Mouse (Mus musculus) spleen, adult 12 weeks (tissue): Measurements from ENCODE around the gene Npnt.

Experiments
- DNase-seq: peaks from one replicate; pipeline ENCODE4 v3.0.0; 2022; ENCODE audit warnings: low spot score

The Npnt gene

DNA sequence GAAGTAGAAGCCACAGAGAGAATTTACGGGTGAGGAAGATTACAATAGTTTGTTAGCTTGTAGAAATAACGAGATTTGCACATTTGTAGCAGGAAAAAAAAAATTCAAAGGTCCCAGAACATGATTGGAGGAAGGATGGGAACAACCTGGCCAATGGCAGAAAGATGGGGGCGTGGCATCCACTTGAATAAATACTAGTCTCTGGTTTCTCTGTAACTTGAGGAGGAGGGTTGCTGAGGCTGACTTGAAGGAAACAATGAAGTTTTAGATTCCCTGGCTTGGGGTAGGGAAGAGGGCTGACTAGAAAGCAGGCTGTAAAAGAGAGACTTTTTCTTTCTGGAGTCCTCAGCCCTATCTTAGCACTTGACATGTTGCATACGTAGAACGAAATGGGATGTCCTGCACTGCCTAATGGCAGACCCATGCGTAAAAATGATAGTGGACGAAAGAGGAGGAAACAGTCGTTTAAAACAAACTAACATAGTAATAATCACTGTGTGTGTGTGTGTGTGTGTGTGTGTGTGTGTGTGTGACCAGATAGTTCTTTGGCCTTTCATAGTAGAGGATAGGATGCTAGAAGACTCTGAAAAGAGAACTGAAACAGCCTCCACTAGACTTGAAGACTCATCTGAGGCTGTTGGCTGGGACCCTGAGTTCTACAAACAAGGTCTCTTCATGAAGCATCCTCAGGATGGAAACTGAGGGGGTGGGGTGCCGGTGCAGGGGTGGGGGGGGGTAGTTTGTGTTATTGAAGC, 94.5 kb downstream of the Npnt start:
- DNase-seq = no peak

DNA sequence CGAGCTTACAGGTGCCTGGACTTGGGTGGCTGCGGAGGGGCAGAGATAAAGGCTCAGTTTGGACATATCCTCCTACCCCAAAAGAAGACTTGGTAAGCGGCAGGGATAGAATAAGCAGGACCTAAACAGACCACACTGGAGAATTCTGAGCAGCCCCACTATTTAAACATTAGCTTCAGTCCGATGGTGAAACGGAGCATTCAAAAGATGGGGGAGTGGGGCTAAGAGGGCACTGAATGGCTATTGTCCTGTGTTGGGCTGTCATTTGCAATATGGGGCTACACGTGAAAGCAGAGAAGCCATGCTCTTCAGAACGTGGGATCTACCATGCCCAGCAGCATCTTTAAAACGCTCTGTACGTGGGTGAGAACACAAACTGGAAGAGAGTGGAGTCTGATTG, 95.8 kb downstream of the Npnt start:
- no peak for DNase-seq

DNA sequence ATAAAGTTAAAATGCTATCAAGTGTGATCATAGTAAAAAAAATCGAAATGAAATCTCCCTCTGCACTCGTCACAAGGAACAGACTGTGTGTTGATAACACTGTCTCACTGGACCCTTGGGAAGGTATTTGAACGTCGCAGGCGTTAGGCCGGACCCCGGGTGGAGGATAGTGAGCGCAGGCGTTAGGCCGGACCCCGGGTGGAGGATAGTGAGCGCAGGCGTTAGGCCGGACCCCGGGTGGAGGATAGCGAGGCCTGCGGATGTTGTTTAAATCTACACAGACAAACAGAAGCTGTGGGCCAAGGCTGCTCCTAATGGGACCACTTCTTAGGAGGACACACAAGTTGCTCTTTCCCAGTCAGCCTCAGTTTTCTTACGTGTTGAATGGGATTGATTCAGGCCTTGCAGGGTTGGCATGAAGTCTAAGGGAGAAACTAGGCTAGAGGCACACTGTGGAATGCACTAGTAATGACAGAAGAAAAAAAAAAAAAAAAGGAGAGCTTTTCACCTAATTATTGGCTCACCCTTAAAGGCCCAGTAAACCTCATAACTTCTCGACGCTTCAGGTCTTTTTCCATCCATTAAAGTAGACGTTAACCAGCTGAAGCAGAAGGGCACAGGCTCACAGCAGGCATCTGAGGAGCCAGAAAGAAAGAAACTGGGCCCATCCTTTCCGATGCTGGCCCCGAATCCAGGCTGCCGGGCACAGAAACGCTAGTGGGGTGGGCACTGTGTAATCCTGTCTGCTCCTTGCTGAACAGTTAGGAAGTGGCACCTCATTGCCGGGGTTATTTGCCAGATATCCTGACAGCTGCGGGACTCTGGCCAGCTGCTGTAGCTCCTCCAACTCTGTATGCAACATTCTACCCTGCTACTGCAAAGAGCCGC, 98.0 kb downstream of the Npnt start:
- DNase-seq = no peak

DNA sequence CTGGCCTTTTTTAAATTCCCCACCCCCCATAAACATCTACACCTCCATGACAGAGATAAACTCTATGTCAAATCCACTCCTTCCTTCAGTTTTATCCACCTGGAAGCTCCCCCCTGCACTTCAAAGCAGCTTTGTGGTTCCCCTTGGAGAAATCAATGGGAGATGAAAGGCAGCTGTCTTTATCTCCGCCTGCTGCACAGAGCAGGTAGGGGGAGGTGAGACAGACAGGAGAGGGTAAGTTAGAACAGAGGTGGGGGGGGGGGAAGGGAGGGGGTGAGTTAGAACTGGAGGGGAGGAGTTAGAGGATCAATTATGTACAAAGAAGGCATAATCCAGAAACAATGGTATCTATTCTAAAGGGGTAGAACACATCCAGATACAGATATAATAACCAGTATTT, 98.7 kb downstream of the Npnt start:
- no peak for DNase-seq

DNA sequence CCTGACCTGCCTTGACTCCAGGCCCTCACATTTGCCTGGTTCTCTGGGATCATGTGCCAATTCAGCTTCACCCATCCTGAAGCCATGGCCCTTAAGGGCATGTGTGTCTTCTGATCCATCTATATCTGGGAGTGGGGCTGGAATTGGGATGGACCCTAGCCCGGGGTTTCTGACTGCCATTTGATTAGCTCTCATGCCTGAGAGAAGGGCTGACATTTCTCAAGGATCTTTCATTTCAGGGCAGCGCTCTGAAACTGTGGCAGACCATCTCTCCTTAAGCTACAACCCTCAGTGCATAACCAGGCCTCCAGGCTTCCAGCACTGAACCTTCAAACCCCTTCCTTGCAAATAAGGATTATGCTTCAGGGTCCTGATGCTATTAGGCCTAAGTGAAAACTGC, 99.7 kb downstream of the Npnt start:
- no peak for DNase-seq

DNA sequence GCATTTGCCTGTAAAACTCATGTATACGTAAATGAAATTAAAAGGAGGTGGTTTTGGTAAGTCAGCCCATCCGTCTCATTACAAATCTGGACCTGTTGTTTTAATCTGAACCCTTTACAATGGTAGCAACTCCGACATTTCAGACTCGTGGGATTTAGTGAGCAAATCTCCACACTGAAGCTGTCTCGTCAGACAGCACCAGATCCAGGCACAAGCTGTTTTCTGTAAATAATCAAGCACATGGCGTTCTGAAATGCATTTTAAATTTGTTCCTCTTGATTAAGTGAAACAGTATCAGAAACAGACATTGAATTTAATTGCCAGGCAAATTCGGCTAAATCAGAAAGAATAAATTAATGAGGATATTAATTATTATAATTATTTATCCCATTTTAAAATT, 100.4 kb downstream of the Npnt start:
- DNase-seq = no peak

DNA sequence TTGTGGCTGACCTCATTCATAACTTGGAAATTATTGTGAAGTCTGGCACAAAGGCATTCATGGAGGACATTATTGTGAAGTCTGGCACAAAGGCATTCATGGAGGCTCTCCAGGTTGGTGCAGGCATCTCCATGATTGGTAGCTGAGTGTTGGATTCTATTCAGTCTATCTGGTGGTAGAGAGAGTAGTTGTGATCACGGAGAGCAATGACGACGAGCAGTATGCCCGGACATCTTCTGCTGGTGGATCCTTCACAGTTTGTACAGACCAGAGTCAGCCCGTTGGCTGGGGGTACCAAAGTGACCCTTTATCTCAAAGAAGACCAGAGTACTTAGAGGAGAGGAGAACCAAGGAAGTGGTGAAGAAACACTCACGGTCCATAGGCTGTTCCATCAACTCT, 107.4 kb downstream of the Npnt start:
- DNase-seq = no peak

DNA sequence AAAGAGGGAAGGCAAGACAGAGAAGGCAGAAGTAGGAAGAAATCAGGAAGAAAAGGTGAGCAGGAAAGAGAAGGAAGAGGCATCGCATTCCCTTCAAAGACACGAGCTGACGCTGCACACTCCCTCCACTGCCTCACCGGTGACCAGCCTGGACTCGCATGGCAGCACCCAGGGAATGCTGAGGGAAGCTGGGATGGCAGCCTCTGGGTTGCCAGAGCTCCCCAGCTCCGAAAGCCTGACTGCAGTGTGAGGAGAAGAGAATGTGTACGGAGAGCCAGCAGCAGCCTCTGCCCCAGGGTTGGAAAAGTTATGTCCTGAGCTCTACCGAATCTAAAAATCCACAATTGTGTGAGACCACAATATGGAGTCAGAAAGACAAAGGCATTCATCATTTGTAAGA, 110.6 kb downstream of the Npnt start:
- no peak for DNase-seq

DNA sequence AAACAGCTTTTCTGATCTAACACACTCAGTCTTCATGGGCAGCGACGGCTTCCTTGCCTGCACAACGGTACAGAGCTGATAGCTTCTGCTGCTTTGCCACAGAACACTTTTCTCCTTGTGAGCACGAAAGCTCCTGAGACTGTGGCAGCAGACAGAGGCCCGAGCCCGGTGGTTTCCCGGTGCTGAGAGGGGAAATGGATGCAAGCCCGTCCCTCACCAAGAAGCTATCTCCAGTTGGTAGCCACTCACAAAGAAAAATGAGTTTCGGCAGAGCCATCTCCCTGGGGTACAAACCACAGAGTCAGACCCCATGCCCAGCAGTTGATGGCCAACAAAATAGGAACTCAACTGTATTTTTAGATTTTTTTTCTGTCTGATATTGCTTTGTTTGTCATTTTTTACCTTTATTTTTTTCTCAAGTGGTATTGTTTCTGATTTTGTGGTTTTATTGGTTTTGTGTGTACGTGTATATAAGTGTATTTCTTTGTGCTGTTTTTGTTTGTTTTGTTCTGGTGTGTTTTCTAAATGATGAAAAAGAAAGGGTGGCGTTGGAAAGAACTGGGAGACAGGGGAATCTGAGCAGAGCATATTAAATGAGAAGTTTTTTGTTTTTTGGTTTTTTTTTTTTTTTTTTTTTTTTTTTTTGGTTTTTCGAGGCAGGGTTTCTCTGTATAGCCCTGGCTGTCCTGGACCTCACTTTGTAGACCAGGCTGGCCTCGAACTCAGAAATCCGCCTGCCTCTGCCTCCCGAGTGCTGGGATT, 111.3 kb downstream of the Npnt start:
- DNase-seq = no peak

DNA sequence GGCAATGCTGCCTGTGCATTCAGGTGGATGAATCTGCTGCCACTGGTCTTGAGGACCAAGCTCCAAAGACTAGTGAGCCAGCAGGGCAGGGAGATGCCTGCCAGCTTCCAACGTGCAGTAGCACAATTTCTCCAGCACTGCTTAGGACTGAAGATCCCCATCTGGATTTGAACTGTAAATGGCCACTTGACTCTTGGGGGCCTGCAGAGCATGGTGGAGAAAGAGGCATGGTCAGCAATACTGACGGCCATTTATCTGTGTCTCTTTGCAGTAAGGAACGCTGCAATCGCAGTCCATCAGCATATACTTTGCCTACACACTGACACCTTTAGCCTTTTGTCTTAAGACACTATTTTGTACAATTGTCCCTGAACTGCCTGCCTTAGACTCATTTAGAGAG, 113.0 kb downstream of the Npnt start:
- no peak for DNase-seq

DNA sequence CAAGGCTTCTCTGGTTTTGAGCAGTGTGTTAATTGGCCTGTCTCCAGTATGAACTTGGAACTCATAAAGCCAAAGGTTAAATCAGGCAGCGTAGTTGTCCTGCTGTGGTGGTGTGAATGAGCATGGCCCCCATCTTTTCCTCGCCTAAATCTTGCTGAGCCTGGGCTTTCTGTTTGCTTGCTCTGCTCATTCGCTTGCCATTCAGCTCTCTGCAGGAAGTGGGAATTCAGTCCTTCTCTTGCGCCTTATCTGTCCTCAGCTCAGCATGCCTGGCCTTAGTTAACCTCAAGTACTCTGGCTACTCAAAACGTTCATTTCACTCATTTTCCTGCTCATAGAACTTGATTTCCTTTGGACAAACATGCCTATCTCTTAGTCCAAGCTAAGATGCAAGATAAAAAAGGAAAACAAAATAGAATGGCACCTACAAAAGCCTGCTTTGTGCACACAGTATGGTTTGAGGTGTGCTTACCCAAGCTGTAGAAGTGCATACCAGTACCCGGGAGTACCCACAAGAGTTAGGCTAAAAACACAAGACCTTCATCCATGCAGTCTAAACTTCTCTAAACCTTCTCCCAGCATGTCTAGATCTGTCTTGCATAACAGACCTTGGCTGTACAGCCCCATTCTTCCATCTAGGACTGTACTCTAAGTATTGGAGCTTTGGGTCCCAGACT, 114.8 kb downstream of the Npnt start:
- no peak for DNase-seq
